Mouse (Mus musculus): ENCODE measurements at regions not wholly inside any gene's neighbourhood (a gene's known extent, or its start where the extent isn't known, plus 50 kb on each side); places are given as distances from the start of the nearest gene placed in this dataset.

- TF ChIP-seq EP300 (IDR thresholded peaks at IDR 0.05; ENCODE audit: low read depth): no peak
- TF ChIP-seq CTCF (IDR thresholded peaks at IDR 0.05; ENCODE audit: low read depth): no peak
Observed at GRCm38 (mm10) chr1:78895112-78895511, 78.6 kb downstream of the Kcne4 start.
